32 mouse cellular contexts compared by ENCODE assay signal in the genomic region with DNA sequence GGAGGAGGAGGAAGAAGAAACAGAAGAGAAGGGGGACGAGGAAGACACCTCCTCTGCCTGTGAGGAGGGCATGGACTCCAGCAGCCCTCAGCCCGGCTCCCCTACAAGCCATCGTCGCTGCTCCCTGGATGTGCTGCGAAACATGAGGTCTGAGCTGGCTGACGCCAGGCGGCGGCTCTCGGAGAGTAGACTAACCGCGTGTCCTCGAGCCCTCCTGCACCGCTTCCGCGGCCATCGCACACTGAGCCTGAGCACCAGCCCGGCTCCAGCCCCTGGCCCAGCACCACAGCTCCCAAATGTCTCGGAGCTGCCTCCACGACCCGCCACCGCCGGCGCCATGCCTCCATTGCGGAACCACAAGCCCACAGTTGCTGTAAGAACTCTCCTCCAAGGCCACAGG. TPM values are rescaled to one million over a fixed set of nuclear protein-coding genes. Genes with fewer than 3 reads are reported as not detected.
A peak's percentile ranks its signal among the peaks of the same experiment; 100 is the strongest.
DNase-seq lines count a peak whose midpoint lies in the region; ATAC-seq and TF ChIP-seq lines count a peak whose summit lies in the region.
"Had no signal": no experiment of that assay in that cellular context is flagged by ENCODE, and none has a peak within 500 bp of the region (broad histone marks: within the 10 kb centered on the region; RNA-seq: fewer than 3 reads in every experiment).

No protein-coding gene starts in this region.

- H3K27ac ChIP-seq in testis, adult 2 months (ENCODE audit: control insufficient read depth, insufficient read depth, low read depth, low read length) = no peak overlapping the region
- no peak overlapping the region for H3K27ac ChIP-seq in ES-Bruce4 (ENCODE audit: insufficient read depth, low read length)
- H3K27ac ChIP-seq: embryonic facial prominence, embryonic 10.5 days; embryonic facial prominence, embryonic 13.5 days; forebrain, embryonic 10.5 days; forebrain, embryonic 13.5 days; heart, embryonic 15.5 days; hindbrain, embryonic 14.5 days; hindbrain, postnatal 0 days had no signal

- ATAC-seq in CD4-positive, CD25-positive, alpha-beta regulatory T cell, adult 4 months = no peak
- ATAC-seq: forebrain, embryonic 13.5 days; forebrain, embryonic 16.5 days; hindbrain, postnatal 0 days; inflammation-experienced regulatory T-cells, adult 6 months; intestine, embryonic 16.5 days had no signal

- intact Hi-C loops in gastrocnemius, postnatal 14 days (cut with DNase I; ENCODE audit: low total_unique reads) = loop anchor here (2.0 to 5.0 kb wide), 2 partner anchors 25 to 41 kb away; partner anchors contain the start of gene Pdcd7

- TF ChIP-seq EP300 in ES-Bruce4 (IDR thresholded peaks at IDR 0.05; ENCODE audit: insufficient read depth, low read depth, low read length) = no peak

- no peaks in the 10 kb centered on the region for H3K36me3 ChIP-seq in testis, adult 2 months (ENCODE audit: control insufficient read depth, insufficient read depth, low read length)
- H3K36me3 ChIP-seq in ES-Bruce4 (ENCODE audit: control insufficient read depth, insufficient read depth, low read length, poor library complexity, severe bottlenecking) = no peaks in the 10 kb centered on the region
- H3K36me3 ChIP-seq: heart, embryonic 15.5 days had no signal

- H3K9ac ChIP-seq in ES-Bruce4 (ENCODE audit: low read depth, poor library complexity, severe bottlenecking) = peak overlapping the region; percentile 62
- H3K9ac ChIP-seq: embryonic facial prominence, embryonic 13.5 days; forebrain, embryonic 13.5 days; heart, embryonic 12.5 days; heart, embryonic 15.5 days; hindbrain, embryonic 14.5 days had no signal

- peaks cover 7% of the 10 kb centered on the region for H3K4me1 ChIP-seq in testis, adult 2 months (ENCODE audit: control insufficient read depth, insufficient read depth, low read length)
- H3K4me1 ChIP-seq in ES-Bruce4 (ENCODE audit: control insufficient read depth, insufficient read depth, low read length) = no peaks in the 10 kb centered on the region
- H3K4me1 ChIP-seq: forebrain, embryonic 13.5 days; heart, embryonic 15.5 days had no signal

- TF ChIP-seq POLR2A in testis, adult 2 months (IDR thresholded peaks at IDR 0.05; ENCODE audit: control insufficient read depth, low read depth, low read length) = no peak
- TF ChIP-seq POLR2A in ES-Bruce4 (IDR thresholded peaks at IDR 0.05; ENCODE audit: insufficient read depth, low read length) = no peak

- peak overlapping the region; percentile 51 for H3K4me3 ChIP-seq in testis, adult 2 months (ENCODE audit: control insufficient read depth, low read depth, low read length)
- peak overlapping the region; percentile 50 for H3K4me3 ChIP-seq in ES-Bruce4 (ENCODE audit: low read depth, low read length)
- H3K4me3 ChIP-seq: embryonic facial prominence, embryonic 10.5 days; embryonic facial prominence, embryonic 13.5 days; erythroblast, embryonic 14.5 days; forebrain, embryonic 10.5 days; forebrain, embryonic 13.5 days; heart, embryonic 12.5 days; heart, embryonic 15.5 days had no signal

- no peaks in the 10 kb centered on the region for H3K9me3 ChIP-seq in ES-Bruce4 (replicated peaks; ENCODE audit: control insufficient read depth, insufficient read depth, low read length, poor library complexity, severe bottlenecking)
- H3K9me3 ChIP-seq: embryonic facial prominence, embryonic 10.5 days; embryonic facial prominence, embryonic 13.5 days; forebrain, embryonic 10.5 days; forebrain, embryonic 13.5 days; heart, embryonic 12.5 days; heart, embryonic 15.5 days had no signal

- no peaks in the 10 kb centered on the region for H3K27me3 ChIP-seq in testis, adult 2 months (ENCODE audit: control insufficient read depth, insufficient read depth, low read length)
- no peaks in the 10 kb centered on the region for H3K27me3 ChIP-seq in ES-Bruce4 (ENCODE audit: control insufficient read depth, insufficient read depth, low read length, poor library complexity, severe bottlenecking)
- H3K27me3 ChIP-seq: embryonic facial prominence, embryonic 13.5 days; forebrain, embryonic 13.5 days; heart, embryonic 12.5 days; heart, embryonic 15.5 days had no signal

- no peak for TF ChIP-seq CTCF in testis, adult 2 months (IDR thresholded peaks at IDR 0.05; ENCODE audit: control insufficient read depth, insufficient read depth, insufficient replicate concordance, low read depth, low read length)
- no peak for TF ChIP-seq CTCF in ES-Bruce4 (IDR thresholded peaks at IDR 0.05; ENCODE audit: low read depth, low read length)

- no peak for DNase-seq in testis, postnatal 10 days (ENCODE audit: low spot score)
- peak; percentile 56 for DNase-seq in ZHBTc4 (ENCODE audit: low read depth, low spot score)
- no peak for DNase-seq in gastrocnemius, postnatal 14 days
- DNase-seq: B cell, adult 2 months; cerebellum, adult 2 months; cerebellum, adult 9-11 months had no signal

RNA-seq across cellular contexts. Expression of gene Ubap1l, which starts 10.9 kb away (rescaled TPM):
- polyA plus RNA-seq in testis, adult 2 months (2012; rRNA removed) = 0.77 and 1.3 TPM in 2 replicates
- 1.5 and 1.8 TPM in 2 replicates for polyA plus RNA-seq in ES-Bruce4 (2011; ENCODE audit: insufficient read depth, insufficient read length, low read depth, missing spikeins)
- total RNA-seq in gastrocnemius, postnatal 14 days (2021) = under 1 TPM; 0.14 to 0.38 TPM
- not detected for polyA plus RNA-seq in CD4-positive, CD25-positive, alpha-beta regulatory T cell, adult 4 months (2017; shearing (Covaris generic))
- total RNA-seq: common myeloid progenitor, adult 5-6 weeks; heart, adult 18-20 months; MEL had no signal

RNA-seq across cellular contexts. Expression of gene Kbtbd13, which starts 19.7 kb away (rescaled TPM):
- 0.18 and 0.23 TPM in 2 replicates for polyA plus RNA-seq in testis, adult 2 months (2012; rRNA removed)
- 0.27 and 0.52 TPM in 2 replicates for polyA plus RNA-seq in ES-Bruce4 (2011; ENCODE audit: insufficient read depth, insufficient read length, low read depth, missing spikeins)
- 10 to 100 TPM in 1 of 2 experiments, 1 to 10 TPM in 1; 5.5 to 10.2 TPM for total RNA-seq in gastrocnemius, postnatal 14 days (2021)
- not detected for polyA plus RNA-seq in CD4-positive, CD25-positive, alpha-beta regulatory T cell, adult 4 months (2017; shearing (Covaris generic))
- total RNA-seq: MEL had no signal
- polyA plus RNA-seq: erythroblast, embryonic 14.5 days; hindbrain, embryonic 11.5 days; inflammation-experienced regulatory T-cells, adult 6 months had no signal

RNA-seq across cellular contexts. Expression of gene Pdcd7, which starts 25.9 kb away (rescaled TPM):
- polyA plus RNA-seq in testis, adult 2 months (2012; rRNA removed) = 10.4 and 10.9 TPM in 2 replicates
- 31.1 and 37.7 TPM in 2 replicates for polyA plus RNA-seq in ES-Bruce4 (2011; ENCODE audit: insufficient read depth, insufficient read length, low read depth, missing spikeins)
- total RNA-seq in gastrocnemius, postnatal 14 days (2021) = 10 to 100 TPM in 1 of 2 experiments, 1 to 10 TPM in 1; 9.1 to 13.2 TPM
- polyA plus RNA-seq in CD4-positive, CD25-positive, alpha-beta regulatory T cell, adult 4 months (2017; shearing (Covaris generic)) = 1 to 10 TPM; 4.5 to 7.7 TPM

RNA-seq across cellular contexts. Expression of gene Rasl12, which starts 26.6 kb away (rescaled TPM):
- 5.5 and 6.6 TPM in 2 replicates for polyA plus RNA-seq in testis, adult 2 months (2012; rRNA removed)
- 0.33 and 0.40 TPM in 2 replicates for polyA plus RNA-seq in ES-Bruce4 (2011; ENCODE audit: insufficient read depth, insufficient read length, low read depth, missing spikeins)
- total RNA-seq in gastrocnemius, postnatal 14 days (2021) = 1 to 10 TPM; 6.7 to 7.7 TPM
- not detected for polyA plus RNA-seq in CD4-positive, CD25-positive, alpha-beta regulatory T cell, adult 4 months (2017; shearing (Covaris generic))

RNA-seq across cellular contexts. Expression of gene Slc51b, which starts 51.0 kb away (rescaled TPM):
- not detected in 2 replicates for polyA plus RNA-seq in testis, adult 2 months (2012; rRNA removed)
- not detected in 2 replicates for polyA plus RNA-seq in ES-Bruce4 (2011; ENCODE audit: insufficient read depth, insufficient read length, low read depth, missing spikeins)
- total RNA-seq in gastrocnemius, postnatal 14 days (2021) = not detected
- not detected for polyA plus RNA-seq in CD4-positive, CD25-positive, alpha-beta regulatory T cell, adult 4 months (2017; shearing (Covaris generic))
- total RNA-seq: adrenal gland, adult 18-20 months; adrenal gland, postnatal 36 days; common myeloid progenitor, adult 5-6 weeks; gastrocnemius, adult 18-20 months; gastrocnemius, postnatal 10 days; gastrocnemius, postnatal 4 days; heart, adult 18-20 months; heart, postnatal 10 days; heart, postnatal 36 days; hindbrain, postnatal 0 days; MEL had no signal
- polyA plus RNA-seq: cerebellum, adult 2 months; embryonic facial prominence, embryonic 10.5 days; embryonic facial prominence, embryonic 13.5 days; erythroblast, embryonic 14.5 days; forebrain, embryonic 10.5 days; forebrain, embryonic 13.5 days; forebrain, embryonic 16.5 days; heart, embryonic 12.5 days; heart, embryonic 15.5 days; hindbrain, embryonic 11.5 days; hindbrain, embryonic 14.5 days; hindbrain, postnatal 0 days; inflammation-experienced regulatory T-cells, adult 6 months had no signal
